Mouse (Mus musculus) ovary, postnatal 10 days (tissue): ENCODE results near the gene Tnxb.
"Not testable (repeated sequence)": the region's sequence is repeated elsewhere in the genome, so short reads cannot be mapped to it uniquely, and the experiment has no call there.

Experiments
- DNase-seq: peaks from one replicate; pipeline ENCODE4 v3.0.0; 2022; ENCODE audit warnings: low spot score

The Tnxb gene

GRCm38 (mm10) chr17:34737466-34737865 lies 67.1 kb downstream of the Tnxb start:
- not testable (repeated sequence) for DNase-seq

- DNase-seq, result not testable (repeated sequence)
These were observed 69.4 kb downstream of the Tnxb start for GRCm38 (mm10) chr17:34739708-34740107.

- DNase-seq, result no peak
These were observed 69.9 kb downstream of the Tnxb start for GRCm38 (mm10) chr17:34740280-34740679.

GRCm38 (mm10) chr17:34743719-34744118 lies 73.4 kb downstream of the Tnxb start, which contains the start of gene C4b:
TSS of gene C4b (minus strand) at chr17:34743882.
- no peak for DNase-seq

GRCm38 (mm10) chr17:34744206-34744605 lies 73.9 kb downstream of the Tnxb start:
- no peak for DNase-seq

- DNase-seq, result not testable (repeated sequence)
These were observed 74.3 kb downstream of the Tnxb start for GRCm38 (mm10) chr17:34744611-34745010.

GRCm38 (mm10) chr17:34745166-34745565 lies 74.8 kb downstream of the Tnxb start:
- not testable (repeated sequence) for DNase-seq

GRCm38 (mm10) chr17:34746531-34746930 lies 76.2 kb downstream of the Tnxb start:
- DNase-seq, result no peak

- no peak for DNase-seq
These were observed 91.1 kb downstream of the Tnxb start for GRCm38 (mm10) chr17:34761471-34761870.
